Mouse (Mus musculus) Patski (cell line): ENCODE data around the gene Stard9. TPM values are rescaled to one million over a fixed set of nuclear protein-coding genes. Genes with fewer than 3 reads are reported as not detected.

ENCODE experiments used
- ATAC-seq: fragments of 100-300 bp; one replicate; pipeline ENCODE4 v1.8.0; 2021
- CTCF ChIA-PET: fragments of 350-600 bp; sonication (Branson Sonifier 250); formaldehyde crosslinking; loops from one replicate; lab custom pipeline; 2022; ENCODE audit warnings: inconsistent platforms; lab: Charles Lee
- POLR2A ChIA-PET: fragments of 350-600 bp; sonication (Branson Sonifier 250); formaldehyde crosslinking; loops from one replicate; lab custom pipeline; 2022; ENCODE audit warnings: antibody characterized with exemption, inconsistent platforms; lab: Charles Lee
- DNase-seq: peaks from one replicate; pipeline ENCODE4 v3.0.0-alpha.2; 2011; ENCODE audit warnings: low read depth, low spot score
- H3K27me3 ChIP-seq: fragments of 371-371 bp; one replicate; pipeline ENCODE4 v1.5.1; 2021
- CTCF ChIP-seq: fragments of 100-300 bp; IDR thresholded peaks from one replicate; pipeline ENCODE4 v1.5.1; 2021
- in situ Hi-C: fragments of 300-500 bp; cut with MboI; formaldehyde crosslinking; loops from 3 replicates; pipeline ENCODE4 v1.11.1; 2018; ENCODE audit warnings: low pct_unique_long_range_greater_than_20kb, mixed read lengths
- polyA plus RNA-seq: library from polyadenylated mRNA; unstranded; gene quantifications from one replicate; pipeline ENCODE4 v1.2.3, GENCODE M21; 2021

Gene Stard9
- 2.2 TPM for polyA plus RNA-seq

- peak; percentile 99 for ATAC-seq
- POLR2A ChIA-PET = no interaction called here
- CTCF ChIA-PET = no interaction called here
- TF ChIP-seq CTCF = no peak
- peak; percentile 85 for DNase-seq
- in situ Hi-C loops = no loop called here
- H3K27me3 ChIP-seq = no peaks in the 10 kb centered on the region
Observed at GRCm38 (mm10) chr2:120628886-120629735, at the start of gene Stard9. Gene Stard9, plus strand, starts transcription at chr2:120629121.

GRCm38 (mm10) chr2:120589759-120590158, 39.2 kb upstream of the Stard9 start:
- TF ChIP-seq CTCF = no peak
- CTCF ChIA-PET = interaction anchor here (1.9 kb wide), 1 partner anchor 13 kb away, joined by 5 read pairs; no protein-coding TSS in a partner anchor
- in situ Hi-C loops = no loop called here
- H3K27me3 ChIP-seq = no peaks in the 10 kb centered on the region
- POLR2A ChIA-PET = no interaction called here
- DNase-seq (no peak), ATAC-seq (no peak)

- in situ Hi-C loops = no loop called here
- no peak for DNase-seq
- POLR2A ChIA-PET = interaction anchor here (0.6 kb wide), 1 partner anchor 34 kb away, joined by 4 read pairs; no protein-coding TSS in a partner anchor
- TF ChIP-seq CTCF = no peak
- ATAC-seq = no peak
- CTCF ChIA-PET = interaction anchor here (1.2 to 1.3 kb wide), 2 partner anchors 14 to 16 kb away, joined by 3 to 5 read pairs; partner anchors contain the start of gene Haus2
- H3K27me3 ChIP-seq = no peaks in the 10 kb centered on the region
Observed at GRCm38 (mm10) chr2:120592227-120592626, 36.7 kb upstream of the Stard9 start.

GRCm38 (mm10) chr2:120597734-120598133, 31.2 kb upstream of the Stard9 start:
- H3K27me3 ChIP-seq = no peaks in the 10 kb centered on the region
- DNase-seq (no peak), ATAC-seq (no peak)
- TF ChIP-seq CTCF = no peak
- ChIA-PET CTCF (no interaction called here), POLR2A (no interaction called here)
- in situ Hi-C loops = no loop called here

GRCm38 (mm10) chr2:120599506-120599905, 29.4 kb upstream of the Stard9 start:
- in situ Hi-C loops = no loop called here
- DNase-seq (no peak), ATAC-seq (no peak)
- TF ChIP-seq CTCF = no peak
- H3K27me3 ChIP-seq = no peaks in the 10 kb centered on the region
- ChIA-PET CTCF (no interaction called here), POLR2A (interaction anchor here (0.7 to 1.3 kb wide), 2 partner anchors 10 to 515 kb away, joined by 3 read pairs; partner anchors contain the start of genes Haus2 and Lrrc57)

GRCm38 (mm10) chr2:120606021-120606690, 22.8 kb upstream of the Stard9 start:
- peak; percentile 55 for TF ChIP-seq CTCF
- POLR2A ChIA-PET = no interaction called here
- in situ Hi-C loops = no loop called here
- H3K27me3 ChIP-seq = no peaks in the 10 kb centered on the region
- ATAC-seq = no peak
- CTCF ChIA-PET = interaction anchor here (0.8 kb wide), 1 partner anchor 14 kb away, joined by 5 read pairs; no protein-coding TSS in a partner anchor
- no peak for DNase-seq

- in situ Hi-C loops = no loop called here
- DNase-seq (peak; percentile 37), ATAC-seq (peak; percentile 83)
- H3K27me3 ChIP-seq = no peaks in the 10 kb centered on the region
- ChIA-PET CTCF (interaction anchor here (1.0 to 2.3 kb wide), 6 partner anchors 13 to 130 kb away, joined by 3 to 7 read pairs (median 3); no protein-coding TSS in a partner anchor), POLR2A (interaction anchor here (0.9 to 1.3 kb wide), 2 partner anchors 10 to 258 kb away, joined by 3 read pairs; no protein-coding TSS in a partner anchor)
- no peak for TF ChIP-seq CTCF
Observed at GRCm38 (mm10) chr2:120608830-120609723, 19.8 kb upstream of the Stard9 start, which contains the start of the genes Haus2 and Lrrc57. Gene Haus2, plus strand, starts transcription at chr2:120609383. Gene Lrrc57, minus strand, starts transcription at chr2:120609520.

GRCm38 (mm10) chr2:120616279-120617163, 12.4 kb upstream of the Stard9 start:
- POLR2A ChIA-PET = no interaction called here
- DNase-seq (no peak), ATAC-seq (no peak)
- H3K27me3 ChIP-seq = no peaks in the 10 kb centered on the region
- no peak for TF ChIP-seq CTCF
- in situ Hi-C loops = no loop called here
- CTCF ChIA-PET = no interaction called here

GRCm38 (mm10) chr2:120619538-120619937, 9.4 kb upstream of the Stard9 start:
- no peak for ATAC-seq
- in situ Hi-C loops = no loop called here
- no peak for DNase-seq
- no peaks in the 10 kb centered on the region for H3K27me3 ChIP-seq
- peak; percentile 48 for TF ChIP-seq CTCF
- ChIA-PET CTCF (no interaction called here), POLR2A (no interaction called here)
